Mouse (Mus musculus) heart, embryonic 14.5 days (tissue): ENCODE results near the gene Gm6096. TPM values are rescaled to one million over a fixed set of nuclear protein-coding genes. Genes with fewer than 3 reads are reported as not detected.

ENCODE experiments used
- ATAC-seq: fragments of 200-750 bp; cut with Nextera tagmentation; 2 replicates; pipeline ENCODE4 v1.8.0; 2017; ENCODE audit warnings: low read depth, moderate TSS enrichment; ENCODE audit not compliant: insufficient number of reproducible peaks, insufficient read depth, low FRiP score
- H3K27ac ChIP-seq, 2 experiments: fragments of 200-500 bp in 1 of 2; fragments of 300-500 bp in 1 of 2; sonication (generic) in 1 of 2; replicated peaks in 1 of 2; 2 replicates each; pipeline ENCODE4 v1.5.1; 2012 to 2014; ENCODE audit warnings: low read depth in 2 of 2, low read length in 2 of 2, control low read depth in 1 of 2, mild to moderate bottlenecking in 1 of 2, mixed read lengths in 1 of 2; ENCODE audit not compliant: control insufficient read depth in 1 of 2, insufficient read depth in 1 of 2
- H3K27me3 ChIP-seq: fragments of 300-500 bp; sonication (generic); 2 replicates; pipeline ENCODE4 v1.6.1; 2014; ENCODE audit warnings: mild to moderate bottlenecking, low read length, control low read depth; ENCODE audit not compliant: control insufficient read depth, insufficient read depth
- H3K36me3 ChIP-seq: fragments of 300-500 bp; sonication (generic); 2 replicates; pipeline ENCODE4 v1.6.1; 2014; ENCODE audit warnings: mild to moderate bottlenecking, control low read depth, low read length, mixed read lengths; ENCODE audit not compliant: control insufficient read depth, insufficient read depth
- H3K4me1 ChIP-seq, 2 experiments: fragments of 200-500 bp in 1 of 2; fragments of 300-500 bp in 1 of 2; sonication (generic) in 1 of 2; 2 replicates each; pipeline ENCODE4 v1.6.1; 2012 to 2014; ENCODE audit warnings: low read length in 2 of 2, control low read depth in 1 of 2, mixed read lengths in 1 of 2; ENCODE audit not compliant: control insufficient read depth in 2 of 2, insufficient read depth in 2 of 2
- H3K4me2 ChIP-seq: fragments of 300-500 bp; sonication (generic); 2 replicates; pipeline ENCODE4 v1.6.1; 2014; ENCODE audit warnings: mild to moderate bottlenecking, low read length
- H3K4me3 ChIP-seq, 2 experiments: fragments of 200-500 bp in 1 of 2; fragments of 300-500 bp in 1 of 2; sonication (generic) in 1 of 2; 2 replicates each; pipeline ENCODE4 v1.5.1; 2012 to 2014; ENCODE audit warnings: low read length in 2 of 2, mild to moderate bottlenecking in 2 of 2, control low read depth in 1 of 2, low read depth in 1 of 2, moderate library complexity in 1 of 2; ENCODE audit not compliant: control insufficient read depth in 1 of 2, insufficient read depth in 1 of 2
- H3K9ac ChIP-seq: fragments of 300-500 bp; sonication (generic); 2 replicates; pipeline ENCODE4 v1.6.1; 2014; ENCODE audit warnings: mild to moderate bottlenecking, low read length
- H3K9me3 ChIP-seq: fragments of 300-500 bp; sonication (generic); 2 replicates; pipeline ENCODE4 v1.6.1; 2016; ENCODE audit warnings: low read length, control low read depth; ENCODE audit not compliant: control insufficient read depth
- WGBS: fragments of 180-500 bp; shearing (Covaris S2); extraction: QIAGEN DNeasy Blood & Tissue Kit; methylation state at CpG from one replicate; pipeline ENCODE4 v1.1.7; 2014; 5-methylcytosine and 5-hydroxymethylcytosine counted together
- polyA plus RNA-seq: library from polyadenylated mRNA; unstranded; fragments of >200 nt; fragmentation: Nextera tagmentation; extraction: Ambion mirVana; gene quantifications from 2 replicates; pipeline ENCODE4 v1.2.1, GENCODE M21; 2014

Gm6096 gene
- polyA plus RNA-seq, 1 experiment from 2014 or later, result 0.62 TPM

- Histone ChIP-seq H3K4me2 (peak overlapping the region; percentile 87), H3K27ac (peak overlapping the region; percentile 87 to 98), H3K4me3 (peak overlapping the region; percentile 73 to 85), H3K27me3 (no peaks in the 10 kb centered on the region), H3K4me1 (peaks cover 28 to 55% of the 10 kb centered on the region in 2 experiments), H3K36me3 (peaks cover 46% of the 10 kb centered on the region), H3K9ac (peak overlapping the region; percentile 98), H3K9me3 (no peaks in the 10 kb centered on the region)
- no peak for ATAC-seq
- WGBS, result 4% methylated on average over 5 of the region's 5 CpGs
These were observed 21.7 kb upstream of the Gm6096 start for GRCm38 (mm10) chr7:34229153-34229552.

GRCm38 (mm10) chr7:34229691-34230111, 21.1 kb upstream of the Gm6096 start:
- no peaks in the 10 kb centered on the region for H3K9me3 ChIP-seq
- peak overlapping the region; percentile 87 to 98 for H3K27ac ChIP-seq
- H3K27me3 ChIP-seq, result no peaks in the 10 kb centered on the region
- ATAC-seq, result peak; percentile 6; the same call in 1 of the 2 replicates
- H3K4me3 ChIP-seq, result peak overlapping the region; percentile 73 to 85
- WGBS, result 0% methylated on average over 19 of the region's 19 CpGs
- peaks cover 28 to 55% of the 10 kb centered on the region in 2 experiments for H3K4me1 ChIP-seq
- H3K4me2 ChIP-seq, result peak overlapping the region; percentile 87
- peaks cover 41% of the 10 kb centered on the region for H3K36me3 ChIP-seq
- H3K9ac ChIP-seq, result peak overlapping the region; percentile 98

GRCm38 (mm10) chr7:34230116-34230515, 20.7 kb upstream of the Gm6096 start, which contains the start of gene Gpi1:
Gene Gpi1 (minus strand): TSS chr7:34230336.
- H3K9me3 ChIP-seq, result no peaks in the 10 kb centered on the region
- peaks cover 28 to 55% of the 10 kb centered on the region in 2 experiments for H3K4me1 ChIP-seq
- H3K4me3 ChIP-seq, result peak within 1 kb of the TSS; percentile 73 to 85
- no peaks in the 10 kb centered on the region for H3K27me3 ChIP-seq
- peak; percentile 62 for ATAC-seq
- H3K27ac ChIP-seq, result peak within 1 kb of the TSS; percentile 87 to 98
- under 1% methylated on average over 39 of the region's 39 CpGs for WGBS
- peak within 1 kb of the TSS; percentile 98 for H3K9ac ChIP-seq
- H3K36me3 ChIP-seq, result peaks cover 37% of the 10 kb centered on the region
- H3K4me2 ChIP-seq, result peak within 1 kb of the TSS; percentile 87

GRCm38 (mm10) chr7:34232785-34233725, 17.8 kb upstream of the Gm6096 start:
- peaks cover 16 to 26% of the 10 kb centered on the region in 2 experiments for H3K4me1 ChIP-seq
- H3K27me3 ChIP-seq, result no peaks in the 10 kb centered on the region
- H3K4me2 ChIP-seq, result peak overlapping the region; percentile 84
- H3K27ac ChIP-seq, result peak overlapping the region; percentile 91 to 93
- H3K36me3 ChIP-seq, result peaks cover 29% of the 10 kb centered on the region
- WGBS, result 36% methylated on average over 7 of the region's 7 CpGs
- H3K9ac ChIP-seq, result peak overlapping the region; percentile 67
- no peaks in the 10 kb centered on the region for H3K9me3 ChIP-seq
- H3K4me3 ChIP-seq, result peak overlapping the region; percentile 47 to 51
- no peak for ATAC-seq

- under 1% methylated on average over 46 of the region's 46 CpGs for WGBS
- no peaks in the 10 kb centered on the region for H3K27me3 ChIP-seq
These were observed 16.8 kb upstream of the Gm6096 start for GRCm38 (mm10) chr7:34233909-34234609.

GRCm38 (mm10) chr7:34234610-34235561, 16.0 kb upstream of the Gm6096 start:
- H3K9ac ChIP-seq, result peak overlapping the region; percentile 82
- no peak for ATAC-seq
- H3K9me3 ChIP-seq, result no peaks in the 10 kb centered on the region
- peaks cover 40% of the 10 kb centered on the region for H3K36me3 ChIP-seq
- peak overlapping the region; percentile 47 to 51 for H3K4me3 ChIP-seq
- H3K4me1 ChIP-seq, result peaks cover 7 to 14% of the 10 kb centered on the region in 2 experiments
- H3K27ac ChIP-seq, result peak overlapping the region; percentile 91 to 93
- peak overlapping the region; percentile 84 for H3K4me2 ChIP-seq
- H3K27me3 ChIP-seq, result no peaks in the 10 kb centered on the region
- WGBS, result 3% methylated on average over 17 of the region's 17 CpGs

More at GRCm38 (mm10) chr7:34233909-34234609, 16.8 kb upstream of the Gm6096 start:
- Histone ChIP-seq H3K9ac (peak overlapping the region; percentile 82), H3K9me3 (no peaks in the 10 kb centered on the region), H3K36me3 (peaks cover 32% of the 10 kb centered on the region), H3K4me1 (peaks cover 9 to 16% of the 10 kb centered on the region in 2 experiments), H3K4me2 (peak overlapping the region; percentile 84), H3K4me3 (peak overlapping the region; percentile 47 to 51), H3K27ac (peak overlapping the region; percentile 91 to 93)
- ATAC-seq, result peak; percentile 87
